Mouse (Mus musculus) olfactory bulb, adult 2 months (tissue): ENCODE data around the gene Fcf1.

Experiments
- CTCF ChIP-seq: fragments of 200-500 bp; IDR thresholded peaks from 2 replicates; pipeline ENCODE4 v1.5.1; 2012; ENCODE audit warnings: low read depth, mild to moderate bottlenecking, low read length, moderate library complexity; ENCODE audit not compliant: insufficient read depth
- POLR2A ChIP-seq: fragments of 200-500 bp; IDR thresholded peaks from 2 replicates; pipeline ENCODE4 v1.6.1; 2012; ENCODE audit warnings: mild to moderate bottlenecking, low read depth, low read length, moderate library complexity; ENCODE audit not compliant: insufficient read depth

DNA sequence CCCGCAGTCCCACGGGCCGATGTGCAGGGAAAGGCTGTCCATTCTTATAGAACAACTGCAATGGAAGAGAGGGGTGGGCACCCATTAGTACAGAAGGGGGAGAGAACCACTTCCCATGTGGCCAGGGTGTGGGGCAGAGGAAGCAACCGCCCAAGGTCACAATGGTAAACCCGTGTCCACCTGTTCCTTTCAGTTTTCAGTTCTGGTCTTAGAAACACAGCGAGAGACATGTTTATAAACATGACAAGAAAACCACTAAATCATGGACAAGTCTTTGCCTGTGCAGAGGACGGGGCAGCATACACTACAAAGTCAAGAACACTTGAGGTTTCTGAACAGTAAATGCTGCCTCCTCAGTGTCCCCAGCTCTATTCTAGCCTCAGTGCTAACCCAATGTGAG is 30.4 kb upstream of the Fcf1 start:
- TF ChIP-seq CTCF (no peak), POLR2A (no peak)
